Mouse (Mus musculus): ENCODE results near the gene Vstm2a.

The Vstm2a gene

GRCm38 (mm10) chr11:16439548-16440251 lies 182.2 kb downstream of the Vstm2a start:
- no peak for DNase-seq (ENCODE audit: extremely low read depth, low read depth)
